9 mouse cellular contexts compared by ENCODE assay signal in genomic region chr9:60857833-60858232, GRCm38 (mm10).
DNase-seq lines count a peak whose midpoint lies in the region; ATAC-seq lines count a peak whose summit lies in the region.
"Had no signal": no experiment of that assay in that cellular context is flagged by ENCODE, and none has a peak within 500 bp of the region (broad histone marks: within the 10 kb centered on the region; RNA-seq: fewer than 3 reads in every experiment).

No protein-coding gene starts in this region.

- no peak overlapping the region for H3K27ac ChIP-seq in limb, embryonic 10.5 days
- no peak overlapping the region; the same call in 1 of the 2 replicates for H3K27ac ChIP-seq in neural tube, embryonic 13.5 days (replicated peaks)

- peak; percentile 68 for DNase-seq in urinary bladder, postnatal 14 days (ENCODE audit: low spot score)
- no peak for DNase-seq in urinary bladder, postnatal 10 days (ENCODE audit: low spot score)
- peak; percentile 26 for DNase-seq in cerebellum, adult 9-10 months
- peak; percentile 46 to 70 for DNase-seq in frontal cortex, postnatal 14 days (ENCODE audit: low spot score in 2 of 2)
- peak; percentile 81 for DNase-seq in kidney, adult 9 months
- DNase-seq in limb, embryonic 10.5 days (ENCODE audit: low spot score): peak; percentile 39
- no peak for DNase-seq in spleen, postnatal 14 days (ENCODE audit: low spot score in 2 of 2)

- H3K9me3 ChIP-seq in limb, embryonic 10.5 days (replicated peaks): no peaks in the 10 kb centered on the region
- no peaks in the 10 kb centered on the region for H3K9me3 ChIP-seq in neural tube, embryonic 13.5 days

- peaks cover 4% of the 10 kb centered on the region for H3K4me1 ChIP-seq in limb, embryonic 10.5 days
- peaks cover 11% of the 10 kb centered on the region for H3K4me1 ChIP-seq in neural tube, embryonic 13.5 days (replicated peaks)

- 34% methylated on average over 5 of the region's 5 CpGs for WGBS in limb, embryonic 10.5 days
- 33% methylated on average over 5 of the region's 5 CpGs for WGBS in neural tube, embryonic 13.5 days

- H3K27me3 ChIP-seq in limb, embryonic 10.5 days (ENCODE audit: low read depth, poor library complexity, severe bottlenecking): no peaks in the 10 kb centered on the region
- no peaks in the 10 kb centered on the region for H3K27me3 ChIP-seq in neural tube, embryonic 13.5 days

- H3K4me3 ChIP-seq in limb, embryonic 10.5 days: no peak overlapping the region
- H3K4me3 ChIP-seq in neural tube, embryonic 13.5 days: no peak overlapping the region
- H3K4me3 ChIP-seq: erythroblast, embryonic 14.5 days had no signal

- peak; percentile 89 for ATAC-seq in neural tube, embryonic 13.5 days (ENCODE audit: low read depth)

- H3K9ac ChIP-seq in neural tube, embryonic 13.5 days: no peak overlapping the region

- no peak overlapping the region for H3K4me2 ChIP-seq in neural tube, embryonic 13.5 days

- H3K36me3 ChIP-seq in limb, embryonic 10.5 days: peaks cover 24% of the 10 kb centered on the region
- H3K36me3 ChIP-seq in neural tube, embryonic 13.5 days: 0 out of 2 replicates have a peak, but pooled peaks cover 5% of the 10 kb centered on the region

Comparison
In these comparisons a context has a peak if more than half of its experiments do, and no peak if none do; other contexts are left out.
1. DNase-seq: peak in urinary bladder, postnatal 14 days (single experiment), cerebellum, adult 9-10 months (single experiment), frontal cortex, postnatal 14 days (2 of 2), kidney, adult 9 months (single experiment) and limb, embryonic 10.5 days (single experiment); none in urinary bladder, postnatal 10 days (single experiment) and spleen, postnatal 14 days (0 of 2).